Mouse (Mus musculus): ENCODE results near the gene Gfra4.

The Gfra4 gene

GRCm38 (mm10) chr2:131042988-131043387, at the start of gene Gfra4:
Gfra4 (minus strand) TSS chr2:131043088.
- no peak for DNase-seq

GRCm38 (mm10) chr2:131090852-131091251, 48.0 kb upstream of the Gfra4 start:
- no peak for DNase-seq

- no peak for DNase-seq
Observed at GRCm38 (mm10) chr2:131089634-131090033, 46.7 kb upstream of the Gfra4 start.

- no peak for DNase-seq
Observed at GRCm38 (mm10) chr2:131088581-131088980, 45.7 kb upstream of the Gfra4 start.

- DNase-seq: no peak
Observed at GRCm38 (mm10) chr2:131086667-131087390, 43.9 kb upstream of the Gfra4 start, which contains the start of gene Siglec1. Siglec1 (minus strand) TSS chr2:131086765.

- no peak for DNase-seq
Observed at GRCm38 (mm10) chr2:131084206-131084605, 41.3 kb upstream of the Gfra4 start.

GRCm38 (mm10) chr2:131080507-131080906, 37.6 kb upstream of the Gfra4 start:
- no peak for DNase-seq

- DNase-seq: no peak
Observed at GRCm38 (mm10) chr2:131072536-131072935, 29.6 kb upstream of the Gfra4 start.

- peak; percentile 33 for DNase-seq
Observed at GRCm38 (mm10) chr2:131067481-131067880, 24.6 kb upstream of the Gfra4 start.

- DNase-seq: no peak
Observed at GRCm38 (mm10) chr2:131066342-131066741, 23.5 kb upstream of the Gfra4 start.

GRCm38 (mm10) chr2:131063404-131063864, 20.5 kb upstream of the Gfra4 start, which contains the start of gene Adam33:
Adam33 (minus strand) TSS chr2:131063814.
- DNase-seq: no peak

GRCm38 (mm10) chr2:131061607-131062006, 18.7 kb upstream of the Gfra4 start:
- no peak for DNase-seq

- DNase-seq: no peak
Observed at GRCm38 (mm10) chr2:131060784-131061183, 17.9 kb upstream of the Gfra4 start.

GRCm38 (mm10) chr2:131059781-131060540, 17.1 kb upstream of the Gfra4 start:
- no peak for DNase-seq

GRCm38 (mm10) chr2:131059377-131059776, 16.5 kb upstream of the Gfra4 start:
- DNase-seq: no peak

- no peak for DNase-seq
Observed at GRCm38 (mm10) chr2:131058672-131059071, 15.8 kb upstream of the Gfra4 start.

- no peak for DNase-seq
Observed at GRCm38 (mm10) chr2:131056191-131056590, 13.3 kb upstream of the Gfra4 start.

- DNase-seq: peak; percentile 64
Observed at GRCm38 (mm10) chr2:131055631-131056030, 12.7 kb upstream of the Gfra4 start.

- DNase-seq: no peak
Observed at GRCm38 (mm10) chr2:131054646-131055264, 11.9 kb upstream of the Gfra4 start.

GRCm38 (mm10) chr2:131053851-131054645, 11.2 kb upstream of the Gfra4 start:
- no peak for DNase-seq

GRCm38 (mm10) chr2:131052862-131053418, 10.1 kb upstream of the Gfra4 start:
- DNase-seq: no peak

- DNase-seq: no peak
Observed at GRCm38 (mm10) chr2:131052043-131052442, 9.2 kb upstream of the Gfra4 start.
